ENCODE assay signal across 7 mouse cellular contexts in genomic region chr8:109868680-109869361, GRCm38 (mm10). TPM values are rescaled to one million over a fixed set of nuclear protein-coding genes. Genes with fewer than 3 reads are reported as not detected.
DNase-seq lines count a peak whose midpoint lies in the region; ATAC-seq and TF ChIP-seq lines count a peak whose summit lies in the region.

No protein-coding gene starts in this region.

- TF ChIP-seq EP300 in heart, postnatal 0 days (IDR thresholded peaks at IDR 0.05; ENCODE audit: low read depth): no peak
- TF ChIP-seq EP300 in lung, postnatal 0 days (IDR thresholded peaks at IDR 0.05): no peak

- peaks cover 23% of the 10 kb centered on the region for H3K4me1 ChIP-seq in E14TG2a.4 (replicated peaks; ENCODE audit: low read depth, low read length)
- H3K4me1 ChIP-seq in embryonic facial prominence, embryonic 11.5 days (ENCODE audit: control insufficient read depth, insufficient read depth, low read length): no peaks in the 10 kb centered on the region
- H3K4me1 ChIP-seq in heart, postnatal 0 days (ENCODE audit: control insufficient read depth, insufficient read depth): peaks cover 7% of the 10 kb centered on the region; the same call in 1 of the 2 replicates
- no peaks in the 10 kb centered on the region for H3K4me1 ChIP-seq in lung, postnatal 0 days (ENCODE audit: insufficient read depth, low read depth, low read length)

- no peaks in the 10 kb centered on the region for H3K9me3 ChIP-seq in E14TG2a.4 (ENCODE audit: low read length)
- no peaks in the 10 kb centered on the region for H3K9me3 ChIP-seq in embryonic facial prominence, embryonic 11.5 days (replicated peaks; ENCODE audit: control insufficient read depth, low read length)
- no peaks in the 10 kb centered on the region for H3K9me3 ChIP-seq in heart, postnatal 0 days (replicated peaks; ENCODE audit: control insufficient read depth, low read length)
- H3K9me3 ChIP-seq in lung, postnatal 0 days (ENCODE audit: low read length): no peaks in the 10 kb centered on the region

- peak overlapping the region; percentile 94 for H3K4me3 ChIP-seq in E14TG2a.4 (replicated peaks; ENCODE audit: low read length)
- peak overlapping the region; percentile 71 for H3K4me3 ChIP-seq in embryonic facial prominence, embryonic 11.5 days (ENCODE audit: low read depth, low read length)
- peak overlapping the region; percentile 92 for H3K4me3 ChIP-seq in heart, postnatal 0 days (ENCODE audit: low read depth, low read length)
- peak overlapping the region; percentile 93 for H3K4me3 ChIP-seq in lung, postnatal 0 days (ENCODE audit: low read depth, low read length)

- peak; percentile 65 for DNase-seq in adrenal gland, postnatal 10 days
- DNase-seq in embryonic facial prominence, embryonic 11.5 days (ENCODE audit: low spot score): peak; percentile 61
- DNase-seq in heart, postnatal 0 days (ENCODE audit: low spot score): peak; percentile 30
- peak; percentile 24 to 43 for DNase-seq in layer of hippocampus, postnatal 14 days (ENCODE audit: low spot score in 2 of 2)
- peak; percentile 58 for DNase-seq in lung, postnatal 0 days (ENCODE audit: low spot score)
- DNase-seq in retina, postnatal 1 day: peak; percentile 65

- under 1% methylated on average over 56 of the region's 78 CpGs for whole genome bisulfite sequencing in embryonic facial prominence, embryonic 11.5 days
- under 1% methylated on average over 55 of the region's 78 CpGs for WGBS in heart, postnatal 0 days
- under 1% methylated on average over 49 of the region's 78 CpGs for WGBS in lung, postnatal 0 days

- peaks cover 19% of the 10 kb centered on the region for H3K27me3 ChIP-seq in E14TG2a.4 (ENCODE audit: insufficient read depth, low read length)
- H3K27me3 ChIP-seq in embryonic facial prominence, embryonic 11.5 days (ENCODE audit: control insufficient read depth, insufficient read depth, low read length): no peaks in the 10 kb centered on the region
- no peaks in the 10 kb centered on the region for H3K27me3 ChIP-seq in heart, postnatal 0 days (ENCODE audit: control insufficient read depth, insufficient read depth, low read length)
- no peaks in the 10 kb centered on the region for H3K27me3 ChIP-seq in lung, postnatal 0 days (replicated peaks; ENCODE audit: insufficient read depth, low read length)

- ATAC-seq in embryonic facial prominence, embryonic 11.5 days (replicated peaks; ENCODE audit: insufficient number of reproducible peaks, low FRiP score, low TSS enrichment, low read depth): peak; percentile 75; the same call in 1 of the 2 replicates
- peak; percentile 76 for ATAC-seq in heart, postnatal 0 days (ENCODE audit: insufficient read depth, low read depth)
- ATAC-seq in lung, postnatal 0 days: peak; percentile 84

- H3K27ac ChIP-seq in embryonic facial prominence, embryonic 11.5 days (replicated peaks; ENCODE audit: low read depth, low read length): peak overlapping the region; percentile 91
- H3K27ac ChIP-seq in heart, postnatal 0 days (ENCODE audit: low read depth): peak overlapping the region; percentile 78
- peak overlapping the region; percentile 86 for H3K27ac ChIP-seq in lung, postnatal 0 days (ENCODE audit: low read length)

- peaks cover under 1% of the 10 kb centered on the region; the same call in 1 of the 2 replicates for H3K36me3 ChIP-seq in E14TG2a.4 (ENCODE audit: insufficient read depth, low read length)
- H3K36me3 ChIP-seq in embryonic facial prominence, embryonic 11.5 days (replicated peaks; ENCODE audit: control insufficient read depth, insufficient read depth, low read depth, low read length): no peaks in the 10 kb centered on the region
- no peaks in the 10 kb centered on the region for H3K36me3 ChIP-seq in heart, postnatal 0 days (replicated peaks; ENCODE audit: control insufficient read depth, insufficient read depth, low read length)
- no peaks in the 10 kb centered on the region for H3K36me3 ChIP-seq in lung, postnatal 0 days (ENCODE audit: insufficient read depth, low read length)

- peak overlapping the region; percentile 81 for H3K4me2 ChIP-seq in embryonic facial prominence, embryonic 11.5 days (ENCODE audit: low read depth, low read length)
- H3K4me2 ChIP-seq in heart, postnatal 0 days (ENCODE audit: low read depth, low read length): peak overlapping the region; percentile 78
- peak overlapping the region; percentile 88 for H3K4me2 ChIP-seq in lung, postnatal 0 days (replicated peaks; ENCODE audit: low read depth, low read length)

- TF ChIP-seq CTCF in E14TG2a.4 (conservative IDR thresholded peaks at IDR 0.05; ENCODE audit: low read length): no peak
- TF ChIP-seq CTCF in heart, postnatal 0 days (IDR thresholded peaks at IDR 0.05; ENCODE audit: low read depth): no peak
- TF ChIP-seq CTCF in lung, postnatal 0 days (IDR thresholded peaks at IDR 0.05): no peak

- peak overlapping the region; percentile 82 for H3K9ac ChIP-seq in embryonic facial prominence, embryonic 11.5 days (replicated peaks; ENCODE audit: low read length)
- H3K9ac ChIP-seq in heart, postnatal 0 days (replicated peaks; ENCODE audit: low read depth, low read length): peak overlapping the region; percentile 87
- peak overlapping the region; percentile 89 for H3K9ac ChIP-seq in lung, postnatal 0 days (replicated peaks; ENCODE audit: low read depth)

RNA-seq across cellular contexts. Expression of gene Phlpp2, which starts 0.5 kb away (rescaled TPM):
- 10 to 100 TPM in 1 of 2 experiments, 1 to 10 TPM in 1; 8.0 to 11.4 TPM for total RNA-seq in adrenal gland, postnatal 10 days (2021)
- polyA plus RNA-seq in embryonic facial prominence, embryonic 11.5 days (2014; fragmentation: Nextera tagmentation; extraction: Ambion mirVana): 2.4 and 2.8 TPM in 2 replicates
- total RNA-seq in heart, postnatal 0 days (2014; rRNA removed; ENCODE audit: low replicate concordance): 2.2 and 2.3 TPM in 2 replicates
- 0.67 and 0.80 TPM in 2 replicates for polyA plus RNA-seq in heart, postnatal 0 days (2015; fragmentation: Nextera tagmentation; extraction: Ambion mirVana)
- 10 to 100 TPM; 22.9 to 24.3 TPM for total RNA-seq in layer of hippocampus, postnatal 14 days (2021)
- polyA plus RNA-seq in lung, postnatal 0 days (2015; fragmentation: Nextera tagmentation; extraction: Ambion mirVana): 1.4 and 1.5 TPM in 2 replicates

Comparison
In these comparisons a context has a peak if more than half of its experiments do, and no peak if none do; other contexts are left out.
1. Peak in every context shown above with its lines: DNase-seq, ATAC-seq, H3K4me3 ChIP-seq and H3K27ac ChIP-seq.